ENCODE assay signal across 8 mouse cellular contexts in the genomic region with DNA sequence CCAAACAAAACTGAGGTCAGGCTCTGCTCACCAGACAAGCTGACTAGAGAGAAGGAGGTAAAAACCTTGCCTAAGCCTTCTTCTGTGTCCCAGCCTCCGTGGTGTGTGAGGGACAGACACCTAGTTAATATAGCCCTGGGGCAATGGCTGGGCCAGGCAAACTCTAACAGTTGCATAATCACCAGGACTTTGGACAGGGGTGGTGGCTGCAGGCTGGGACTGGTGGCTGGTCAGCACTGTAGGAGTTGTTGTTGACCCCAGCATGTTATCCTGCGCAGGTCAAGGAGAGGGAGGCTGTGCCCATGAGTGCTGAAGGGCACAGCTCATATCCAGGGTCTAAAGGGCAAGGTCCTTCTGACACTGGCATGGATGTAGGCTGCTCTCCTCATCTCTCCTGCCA. TPM values are rescaled to one million over a fixed set of nuclear protein-coding genes. Genes with fewer than 3 reads are reported as not detected.
DNase-seq lines count a peak whose midpoint lies in the region; ATAC-seq lines count a peak whose summit lies in the region.

A gene (minus strand): TSS at position 127 of the 400 bp plus-strand sequence.

- no peak within 1 kb of the TSS for H3K9ac ChIP-seq in stomach, embryonic 15.5 days
- no peak within 1 kb of the TSS for H3K9ac ChIP-seq in forebrain, embryonic 13.5 days

- peak within 1 kb of the TSS; percentile 50 for H3K4me2 ChIP-seq in stomach, embryonic 15.5 days
- no peak within 1 kb of the TSS for H3K4me2 ChIP-seq in forebrain, embryonic 13.5 days

- peaks cover 9% of the 10 kb centered on the region; the same call in 1 of the 2 replicates for H3K4me1 ChIP-seq in megakaryocyte, embryonic 14.5 days
- peaks cover 22% of the 10 kb centered on the region for H3K4me1 ChIP-seq in stomach, embryonic 15.5 days
- peaks cover 7% of the 10 kb centered on the region for H3K4me1 ChIP-seq in forebrain, embryonic 13.5 days

- WGBS in stomach, embryonic 15.5 days, result 69% methylated on average over 2 of the region's 2 CpGs
- WGBS in forebrain, embryonic 13.5 days, result 79% methylated on average over 2 of the region's 2 CpGs

- no peaks in the 10 kb centered on the region for H3K9me3 ChIP-seq in megakaryocyte, embryonic 14.5 days
- no peaks in the 10 kb centered on the region for H3K9me3 ChIP-seq in stomach, embryonic 15.5 days
- no peaks in the 10 kb centered on the region for H3K9me3 ChIP-seq in forebrain, embryonic 13.5 days (replicated peaks)

- no peak for ATAC-seq in megakaryocyte, adult 5-6 weeks (ENCODE audit: poor library complexity, severe bottlenecking)
- no peak for ATAC-seq in stomach, embryonic 15.5 days (ENCODE audit: insufficient read depth, low FRiP score, low read depth)
- no peak for ATAC-seq in forebrain, embryonic 13.5 days

- DNase-seq in adrenal gland, postnatal 10 days, result no peak
- DNase-seq in adrenal gland, adult 18-20 months (ENCODE audit: low spot score in 2 of 2), result no peak
- peak; percentile 80 to 94 for DNase-seq in kidney, postnatal 25 days
- no peak for DNase-seq in layer of hippocampus, adult 11-12 months (ENCODE audit: low spot score)

- H3K4me3 ChIP-seq in megakaryocyte, embryonic 14.5 days (replicated peaks), result no peak within 1 kb of the TSS
- 0 out of 2 replicates have a peak within 1 kb of the TSS, but pooled peaks have one; percentile 19 for H3K4me3 ChIP-seq in stomach, embryonic 15.5 days (replicated peaks)
- no peak within 1 kb of the TSS for H3K4me3 ChIP-seq in forebrain, embryonic 13.5 days

- H3K27ac ChIP-seq in stomach, embryonic 15.5 days, result peak within 1 kb of the TSS; percentile 76
- no peak within 1 kb of the TSS for H3K27ac ChIP-seq in forebrain, embryonic 13.5 days

- no peaks in the 10 kb centered on the region for H3K36me3 ChIP-seq in megakaryocyte, embryonic 14.5 days (replicated peaks; ENCODE audit: low read length)
- no peaks in the 10 kb centered on the region for H3K36me3 ChIP-seq in stomach, embryonic 15.5 days
- no peaks in the 10 kb centered on the region for H3K36me3 ChIP-seq in forebrain, embryonic 13.5 days (ENCODE audit: poor library complexity, severe bottlenecking)

- H3K27me3 ChIP-seq in megakaryocyte, embryonic 14.5 days (replicated peaks), result peaks cover 78% of the 10 kb centered on the region
- H3K27me3 ChIP-seq in stomach, embryonic 15.5 days (replicated peaks), result no peaks in the 10 kb centered on the region
- no peaks in the 10 kb centered on the region for H3K27me3 ChIP-seq in forebrain, embryonic 13.5 days

RNA-seq across cellular contexts. Expression of the gene that starts here (rescaled TPM):
- 10 to 100 TPM; 46.6 to 79.0 TPM for total RNA-seq in adrenal gland, postnatal 10 days (2021)
- 1 to 10 TPM; 7.0 to 9.2 TPM for total RNA-seq in adrenal gland, adult 18-20 months (2021)
- 505 and 531 TPM in 2 replicates for polyA plus RNA-seq in megakaryocyte, embryonic 14.5 days (2012; ENCODE audit: insufficient read depth, low replicate concordance)
- total RNA-seq in megakaryocyte, adult 5-6 weeks (2015), result not detected in 2 replicates
- 2.0 TPM in 1 of 2 replicates, not detected in the other for total RNA-seq in megakaryocyte, adult 5-6 weeks (2017)
- polyA plus RNA-seq in stomach, embryonic 15.5 days (2015; fragmentation: Nextera tagmentation; extraction: Ambion mirVana), result 15.0 and 16.1 TPM in 2 replicates
- polyA plus RNA-seq in forebrain, embryonic 13.5 days (2015; fragmentation: Nextera tagmentation; extraction: Ambion mirVana), result 2.1 and 2.4 TPM in 2 replicates

Comparison
In these comparisons a context has a peak if more than half of its experiments do, and no peak if none do; other contexts are left out.
1. RNA of the gene that starts here (total RNA-seq): 46.6 to 79.0 TPM in adrenal gland, postnatal 10 days; 7.0 to 9.2 TPM in adrenal gland, adult 18-20 months and 2.0 TPM in megakaryocyte, adult 5-6 weeks; every median in the first group is over 4 times any median in the second.
2. RNA of the gene that starts here (polyA plus RNA-seq): 505 to 531 TPM in megakaryocyte, embryonic 14.5 days; 15.0 to 16.1 TPM in stomach, embryonic 15.5 days and 2.1 to 2.4 TPM in forebrain, embryonic 13.5 days; every median in the first group is over 10 times any median in the second.
3. DNase-seq: peak in kidney, postnatal 25 days (2 of 2); none in adrenal gland, postnatal 10 days (single experiment), adrenal gland, adult 18-20 months (0 of 2) and layer of hippocampus, adult 11-12 months (single experiment).